Mouse (Mus musculus): ENCODE measurements around the gene Rbm33.

GRCm38 (mm10) chr5:28418734-28419133 lies 101.8 kb downstream of the Rbm33 start:
- TF ChIP-seq POLR2A (IDR thresholded peaks at IDR 0.05; ENCODE audit: insufficient read depth, low read depth, low read length) (no peak), CTCF (IDR thresholded peaks at IDR 0.05) (no peak)
